ENCODE assay signal across 8 mouse cellular contexts in genomic region chr11:106999151-106999948, GRCm38 (mm10). TPM values are rescaled to one million over a fixed set of nuclear protein-coding genes. Genes with fewer than 3 reads are reported as not detected.
A peak's percentile ranks its signal among the peaks of the same experiment; 100 is the strongest.
DNase-seq lines count a peak whose midpoint lies in the region; ATAC-seq and TF ChIP-seq lines count a peak whose summit lies in the region.

Kpna2 (minus strand) TSS chr11:106999541.

- intact Hi-C loops in heart, postnatal 36 days (cut with DNase I) = loop anchor here (1.0 kb wide), 1 partner anchor 45 kb away; no protein-coding TSS in a partner anchor

- in situ Hi-C loops in ES-E14 (cut with MboI; ENCODE audit: low sequenced_read_pairs in 2 of 2, unreplicated experiment in 2 of 2) = no loop called here

- H3K36me3 ChIP-seq in ES-E14 (ENCODE audit: control insufficient read depth, insufficient read depth, low read length, poor library complexity, severe bottlenecking) = peaks cover 30% of the 10 kb centered on the region
- H3K36me3 ChIP-seq in forebrain, embryonic 16.5 days (ENCODE audit: control insufficient read depth, insufficient read depth) = peaks cover 17% of the 10 kb centered on the region
- H3K36me3 ChIP-seq in lung, embryonic 14.5 days (ENCODE audit: insufficient read depth) = peaks cover 31% of the 10 kb centered on the region
- H3K36me3 ChIP-seq in thymus, adult 2 months (ENCODE audit: control insufficient read depth, insufficient read depth, low read length) = peaks cover 22% of the 10 kb centered on the region

- no peaks in the 10 kb centered on the region for H3K27me3 ChIP-seq in forebrain, embryonic 16.5 days (replicated peaks; ENCODE audit: control insufficient read depth, insufficient read depth, low read length)
- no peaks in the 10 kb centered on the region for H3K27me3 ChIP-seq in lung, embryonic 14.5 days (ENCODE audit: insufficient read depth, low read length)
- H3K27me3 ChIP-seq in thymus, adult 2 months (ENCODE audit: control insufficient read depth, insufficient read depth, low read length) = no peaks in the 10 kb centered on the region

- ATAC-seq in forebrain, embryonic 16.5 days = peak; percentile 96
- peak; percentile 96 for ATAC-seq in lung, embryonic 14.5 days (ENCODE audit: insufficient read depth)

- peak; percentile 60; the same call in 1 of the 2 replicates for TF ChIP-seq POLR2A in olfactory bulb, adult 2 months (IDR thresholded peaks at IDR 0.05; ENCODE audit: insufficient read depth, low read depth, low read length)
- peak; percentile 53; the same call in 1 of the 2 replicates for TF ChIP-seq POLR2A in thymus, adult 2 months (IDR thresholded peaks at IDR 0.05; ENCODE audit: control insufficient read depth, extremely low read depth, insufficient read depth, low read length, poor library complexity)

- peak within 1 kb of the TSS; percentile 80 for H3K4me2 ChIP-seq in forebrain, embryonic 16.5 days (ENCODE audit: low read length)
- H3K4me2 ChIP-seq in lung, embryonic 14.5 days = peak within 1 kb of the TSS; percentile 71

- peak within 1 kb of the TSS; percentile 98 for H3K9ac ChIP-seq in ES-E14 (ENCODE audit: insufficient read depth, low read depth, low read length, poor library complexity, severe bottlenecking)
- peak within 1 kb of the TSS; percentile 78 for H3K9ac ChIP-seq in forebrain, embryonic 16.5 days (replicated peaks; ENCODE audit: low read depth, low read length)
- peak within 1 kb of the TSS; percentile 96 for H3K9ac ChIP-seq in lung, embryonic 14.5 days

- peaks cover 2 to 7% of the 10 kb centered on the region in 2 experiments; a peak in 3 of 4 replicates for H3K4me1 ChIP-seq in ES-E14 (ENCODE audit: control insufficient read depth in 2 of 2, insufficient read depth in 2 of 2, low read length in 2 of 2, poor library complexity in 1 of 2)
- H3K4me1 ChIP-seq in forebrain, embryonic 16.5 days (replicated peaks; ENCODE audit: control insufficient read depth, insufficient read depth, low read length) = peaks cover 11% of the 10 kb centered on the region
- H3K4me1 ChIP-seq in lung, embryonic 14.5 days (ENCODE audit: insufficient read depth) = peaks cover 9% of the 10 kb centered on the region
- peaks cover 6% of the 10 kb centered on the region; the same call in 1 of the 2 replicates for H3K4me1 ChIP-seq in olfactory bulb, adult 2 months (ENCODE audit: control insufficient read depth, insufficient read depth, low read length)
- peaks cover 5% of the 10 kb centered on the region for H3K4me1 ChIP-seq in thymus, adult 2 months (replicated peaks; ENCODE audit: control insufficient read depth, insufficient read depth, low read length)

- DNase-seq in ES-E14 (ENCODE audit: low read depth, low spot score) = peak; percentile 96
- peak; percentile 88 for DNase-seq in cerebellum, adult 11-12 months
- DNase-seq in heart, postnatal 36 days = peak; percentile 90
- DNase-seq in layer of hippocampus, adult 2 months (ENCODE audit: low spot score in 2 of 2) = peak; percentile 89 to 90
- DNase-seq in lung, embryonic 14.5 days = peak; percentile 98
- peak; percentile 88 for DNase-seq in thymus, adult 2 months

- WGBS in forebrain, embryonic 16.5 days = under 1% methylated on average over 51 of the region's 62 CpGs
- whole genome bisulfite sequencing in lung, embryonic 14.5 days = under 1% methylated on average over 62 of the region's 62 CpGs
- WGBS in olfactory bulb, adult 2 months = under 1% methylated on average over 60 of the region's 62 CpGs
- under 1% methylated on average over 62 of the region's 62 CpGs for WGBS in thymus, adult 2 months

- TF ChIP-seq CTCF in layer of hippocampus, adult 2 months (conservative IDR thresholded peaks at IDR 0.05) = no peak
- TF ChIP-seq CTCF in lung, embryonic 14.5 days (IDR thresholded peaks at IDR 0.05; ENCODE audit: low read depth) = no peak
- TF ChIP-seq CTCF in olfactory bulb, adult 2 months (IDR thresholded peaks at IDR 0.05; ENCODE audit: insufficient read depth, low read depth, low read length) = no peak
- TF ChIP-seq CTCF in thymus, adult 2 months (IDR thresholded peaks at IDR 0.05; ENCODE audit: borderline replicate concordance, control insufficient read depth, extremely low read depth, insufficient read depth, low read length, poor library complexity) = no peak

- peak within 1 kb of the TSS; percentile 78 for H3K27ac ChIP-seq in ES-E14 (ENCODE audit: insufficient read depth, low read depth, low read length, poor library complexity, severe bottlenecking)
- peak within 1 kb of the TSS; percentile 80 for H3K27ac ChIP-seq in forebrain, embryonic 16.5 days (ENCODE audit: low read length)
- H3K27ac ChIP-seq in layer of hippocampus, adult 2 months = peak within 1 kb of the TSS; percentile 96
- H3K27ac ChIP-seq in lung, embryonic 14.5 days (ENCODE audit: low read depth) = peak within 1 kb of the TSS; percentile 95
- H3K27ac ChIP-seq in olfactory bulb, adult 2 months (ENCODE audit: insufficient read depth, low read depth, low read length) = peak within 1 kb of the TSS; percentile 76
- no peak within 1 kb of the TSS for H3K27ac ChIP-seq in thymus, adult 2 months (ENCODE audit: control insufficient read depth, insufficient read depth, low read length)

- no peaks in the 10 kb centered on the region for H3K9me3 ChIP-seq in ES-E14 (ENCODE audit: control insufficient read depth, insufficient read depth, low read depth, low read length)
- H3K9me3 ChIP-seq in forebrain, embryonic 16.5 days (ENCODE audit: control insufficient read depth, low read length) = no peaks in the 10 kb centered on the region
- no peaks in the 10 kb centered on the region for H3K9me3 ChIP-seq in lung, embryonic 14.5 days (ENCODE audit: low read depth, low read length)

- peak within 1 kb of the TSS; percentile 88 to 96 for H3K4me3 ChIP-seq in ES-E14 (ENCODE audit: insufficient read depth in 1 of 2, low read depth in 1 of 2, low read length in 2 of 2, poor library complexity in 1 of 2, severe bottlenecking in 1 of 2)
- H3K4me3 ChIP-seq in forebrain, embryonic 16.5 days (replicated peaks; ENCODE audit: low read length) = peak within 1 kb of the TSS; percentile 96
- H3K4me3 ChIP-seq in layer of hippocampus, adult 2 months = peak within 1 kb of the TSS; percentile 90
- peak within 1 kb of the TSS; percentile 99 for H3K4me3 ChIP-seq in lung, embryonic 14.5 days (ENCODE audit: low read depth, low read length)
- H3K4me3 ChIP-seq in olfactory bulb, adult 2 months (ENCODE audit: insufficient read depth, low read depth, low read length) = peak within 1 kb of the TSS; percentile 78
- H3K4me3 ChIP-seq in thymus, adult 2 months (ENCODE audit: control insufficient read depth, insufficient read depth, low read length) = peak within 1 kb of the TSS; percentile 93

TF ChIP-seq in ES-E14, 5 proteins besides CTCF, POLR2A, EP300 and RAD21:
- peak; percentile 96 for TF ChIP-seq CHD2 (IDR thresholded peaks at IDR 0.05; ENCODE audit: low read depth, low read length)
- TF ChIP-seq ZC3H11A (IDR thresholded peaks at IDR 0.05; ENCODE audit: borderline replicate concordance, low read depth, low read length) = no peak
- peak; percentile 100 for TF ChIP-seq ZNF384 (IDR thresholded peaks at IDR 0.05; ENCODE audit: low read depth, low read length)

RNA-seq across cellular contexts. Expression of gene Kpna2, which starts in this region (rescaled TPM):
- total RNA-seq in ES-E14 (2012; rRNA removed) = 212 and 245 TPM in 2 replicates
- 230 and 256 TPM in 2 replicates for polyA plus RNA-seq in forebrain, embryonic 16.5 days (2015; fragmentation: Nextera tagmentation; extraction: Ambion mirVana)
- total RNA-seq in heart, postnatal 36 days (2021) = 10 to 100 TPM; 60.8 to 67.1 TPM
- 10 to 100 TPM; 17.7 to 19.1 TPM for total RNA-seq in layer of hippocampus, adult 2 months (2021)
- polyA plus RNA-seq in lung, embryonic 14.5 days (2014; fragmentation: Nextera tagmentation; extraction: Ambion mirVana) = 563 and 575 TPM in 2 replicates
- polyA plus RNA-seq in olfactory bulb, adult 2 months (2012; ENCODE audit: insufficient read depth, insufficient read length, low replicate concordance, missing spikeins) = not detected in 2 replicates
- 103 and 134 TPM in 2 replicates for polyA plus RNA-seq in thymus, adult 2 months (2012; rRNA removed)
